Mouse (Mus musculus): Measurements from ENCODE around the gene Ngp. TPM values are rescaled to one million over a fixed set of nuclear protein-coding genes. Genes with fewer than 3 reads are reported as not detected.
"Not testable (repeated sequence)": the region's sequence is repeated elsewhere in the genome, so short reads cannot be mapped to it uniquely, and the experiment has no call there.

The Ngp gene
- polyA plus RNA-seq, 1 experiment from 2014 or later = 9.6 TPM

GRCm38 (mm10) chr9:110388011-110388410 lies 31.5 kb upstream of the Ngp start:
- Histone ChIP-seq H3K4me1 (ENCODE audit: control insufficient read depth, insufficient read depth, low read length) (no peaks in the 10 kb centered on the region), H3K4me2 (replicated peaks; ENCODE audit: low read depth, low read length) (no peak overlapping the region), H3K27me3 (ENCODE audit: control insufficient read depth, insufficient read depth, low read length) (no peaks in the 10 kb centered on the region), H3K9ac (replicated peaks; ENCODE audit: low read depth, low read length) (no peak overlapping the region), H3K4me3 (ENCODE audit: low read depth, low read length) (no peak overlapping the region), H3K9me3 (ENCODE audit: control insufficient read depth, low read depth, low read length) (no peaks in the 10 kb centered on the region), H3K36me3 (ENCODE audit: control insufficient read depth, insufficient read depth, low read length) (peaks cover 77% of the 10 kb centered on the region), H3K27ac (ENCODE audit: low read length) (no peak overlapping the region)
- no peak for ATAC-seq (ENCODE audit: insufficient number of reproducible peaks, insufficient read depth, low FRiP score, low read depth)
- 95% methylated on average over 7 of the region's 7 CpGs for WGBS

GRCm38 (mm10) chr9:110390843-110391242 lies 28.7 kb upstream of the Ngp start:
- Histone ChIP-seq H3K4me2 (replicated peaks; ENCODE audit: low read depth, low read length) (no peak overlapping the region), H3K4me1 (ENCODE audit: control insufficient read depth, insufficient read depth, low read length) (no peaks in the 10 kb centered on the region), H3K27ac (ENCODE audit: low read length) (no peak overlapping the region), H3K4me3 (ENCODE audit: low read depth, low read length) (no peak overlapping the region), H3K36me3 (ENCODE audit: control insufficient read depth, insufficient read depth, low read length) (peaks cover 64% of the 10 kb centered on the region), H3K27me3 (ENCODE audit: control insufficient read depth, insufficient read depth, low read length) (no peaks in the 10 kb centered on the region), H3K9ac (replicated peaks; ENCODE audit: low read depth, low read length) (no peak overlapping the region), H3K9me3 (ENCODE audit: control insufficient read depth, low read depth, low read length) (no peaks in the 10 kb centered on the region)
- WGBS = 87% methylated on average over 3 of the region's 3 CpGs
- no peak for ATAC-seq (ENCODE audit: insufficient number of reproducible peaks, insufficient read depth, low FRiP score, low read depth)

GRCm38 (mm10) chr9:110393295-110393694 lies 26.3 kb upstream of the Ngp start:
- Histone ChIP-seq H3K9ac (replicated peaks; ENCODE audit: low read depth, low read length) (no peak overlapping the region), H3K36me3 (ENCODE audit: control insufficient read depth, insufficient read depth, low read length) (peaks cover 52% of the 10 kb centered on the region), H3K4me2 (replicated peaks; ENCODE audit: low read depth, low read length) (no peak overlapping the region), H3K27me3 (ENCODE audit: control insufficient read depth, insufficient read depth, low read length) (no peaks in the 10 kb centered on the region), H3K27ac (ENCODE audit: low read length) (no peak overlapping the region), H3K9me3 (ENCODE audit: control insufficient read depth, low read depth, low read length) (no peaks in the 10 kb centered on the region), H3K4me3 (ENCODE audit: low read depth, low read length) (no peak overlapping the region), H3K4me1 (ENCODE audit: control insufficient read depth, insufficient read depth, low read length) (no peaks in the 10 kb centered on the region)
- WGBS = 85% methylated on average over 4 of the region's 4 CpGs
- no peak for ATAC-seq (ENCODE audit: insufficient number of reproducible peaks, insufficient read depth, low FRiP score, low read depth)

GRCm38 (mm10) chr9:110400650-110401049 lies 18.9 kb upstream of the Ngp start:
- WGBS = 79% methylated on average over 5 of the region's 5 CpGs
- peak; percentile 49; the same call in 1 of the 2 replicates for ATAC-seq (ENCODE audit: insufficient number of reproducible peaks, insufficient read depth, low FRiP score, low read depth)
- H3K4me1 ChIP-seq (ENCODE audit: control insufficient read depth, insufficient read depth, low read length) = no peaks in the 10 kb centered on the region

GRCm38 (mm10) chr9:110402731-110403130 lies 16.8 kb upstream of the Ngp start:
- no peak for ATAC-seq (ENCODE audit: insufficient number of reproducible peaks, insufficient read depth, low FRiP score, low read depth)
- no peaks in the 10 kb centered on the region for H3K9me3 ChIP-seq (ENCODE audit: control insufficient read depth, low read depth, low read length)
- 90% methylated on average over 2 of the region's 2 CpGs for WGBS
- peaks cover 7% of the 10 kb centered on the region for H3K4me1 ChIP-seq (ENCODE audit: control insufficient read depth, insufficient read depth, low read length)
- no peak overlapping the region for H3K4me3 ChIP-seq (ENCODE audit: low read depth, low read length)
- H3K9ac ChIP-seq (replicated peaks; ENCODE audit: low read depth, low read length) = no peak overlapping the region
- no peak overlapping the region for H3K27ac ChIP-seq (ENCODE audit: low read length)
- H3K4me2 ChIP-seq (replicated peaks; ENCODE audit: low read depth, low read length) = no peak overlapping the region
- no peaks in the 10 kb centered on the region for H3K27me3 ChIP-seq (ENCODE audit: control insufficient read depth, insufficient read depth, low read length)
- peaks cover 9% of the 10 kb centered on the region for H3K36me3 ChIP-seq (ENCODE audit: control insufficient read depth, insufficient read depth, low read length)

More at GRCm38 (mm10) chr9:110400650-110401049, 18.9 kb upstream of the Ngp start:
- Histone ChIP-seq H3K27ac (ENCODE audit: low read length) (no peak overlapping the region), H3K4me3 (ENCODE audit: low read depth, low read length) (no peak overlapping the region), H3K27me3 (ENCODE audit: control insufficient read depth, insufficient read depth, low read length) (no peaks in the 10 kb centered on the region), H3K36me3 (ENCODE audit: control insufficient read depth, insufficient read depth, low read length) (peaks cover 14% of the 10 kb centered on the region), H3K4me2 (replicated peaks; ENCODE audit: low read depth, low read length) (no peak overlapping the region), H3K9me3 (ENCODE audit: control insufficient read depth, low read depth, low read length) (no peaks in the 10 kb centered on the region), H3K9ac (replicated peaks; ENCODE audit: low read depth, low read length) (no peak overlapping the region)

- H3K9me3 ChIP-seq (ENCODE audit: control insufficient read depth, low read depth, low read length); H3K36me3 ChIP-seq (ENCODE audit: control insufficient read depth, insufficient read depth, low read length); H3K27ac ChIP-seq (ENCODE audit: low read length); H3K4me1 ChIP-seq (ENCODE audit: control insufficient read depth, insufficient read depth, low read length); H3K4me3 ChIP-seq (ENCODE audit: low read depth, low read length); ATAC-seq (ENCODE audit: insufficient number of reproducible peaks, insufficient read depth, low FRiP score, low read depth); H3K4me2 ChIP-seq (replicated peaks; ENCODE audit: low read depth, low read length); H3K27me3 ChIP-seq (ENCODE audit: control insufficient read depth, insufficient read depth, low read length); H3K9ac ChIP-seq (replicated peaks; ENCODE audit: low read depth, low read length): not testable (repeated sequence)
- WGBS = 86% methylated on average over 4 of the region's 4 CpGs
These were observed 16.3 kb upstream of the Ngp start for GRCm38 (mm10) chr9:110403240-110403639.

GRCm38 (mm10) chr9:110407311-110408098 lies 12.0 kb upstream of the Ngp start:
- peak overlapping the region; percentile 72 for H3K9ac ChIP-seq (replicated peaks; ENCODE audit: low read depth, low read length)
- peaks cover 7% of the 10 kb centered on the region for H3K4me1 ChIP-seq (ENCODE audit: control insufficient read depth, insufficient read depth, low read length)
- peaks cover 9% of the 10 kb centered on the region for H3K36me3 ChIP-seq (ENCODE audit: control insufficient read depth, insufficient read depth, low read length)
- no peaks in the 10 kb centered on the region for H3K9me3 ChIP-seq (ENCODE audit: control insufficient read depth, low read depth, low read length)
- H3K4me3 ChIP-seq (ENCODE audit: low read depth, low read length) = peak overlapping the region; percentile 64
- H3K27me3 ChIP-seq (ENCODE audit: control insufficient read depth, insufficient read depth, low read length) = no peaks in the 10 kb centered on the region
- H3K27ac ChIP-seq (ENCODE audit: low read length) = peak overlapping the region; percentile 71; the same call in 1 of the 2 replicates
- H3K4me2 ChIP-seq (replicated peaks; ENCODE audit: low read depth, low read length) = peak overlapping the region; percentile 71
- under 1% methylated on average over 40 of the region's 41 CpGs for WGBS
- ATAC-seq (ENCODE audit: insufficient number of reproducible peaks, insufficient read depth, low FRiP score, low read depth) = peak; percentile 16

- Histone ChIP-seq H3K27me3 (ENCODE audit: control insufficient read depth, insufficient read depth, low read length) (no peaks in the 10 kb centered on the region), H3K4me2 (replicated peaks; ENCODE audit: low read depth, low read length) (peak within 1 kb of the TSS; percentile 71), H3K27ac (ENCODE audit: low read length) (peak within 1 kb of the TSS; percentile 84), H3K9me3 (ENCODE audit: control insufficient read depth, low read depth, low read length) (no peaks in the 10 kb centered on the region), H3K9ac (replicated peaks; ENCODE audit: low read depth, low read length) (peak within 1 kb of the TSS; percentile 72), H3K36me3 (ENCODE audit: control insufficient read depth, insufficient read depth, low read length) (peaks cover 6% of the 10 kb centered on the region; the same call in 1 of the 2 replicates), H3K4me1 (ENCODE audit: control insufficient read depth, insufficient read depth, low read length) (peaks cover 7% of the 10 kb centered on the region), H3K4me3 (ENCODE audit: low read depth, low read length) (peak within 1 kb of the TSS; percentile 64)
- WGBS = under 1% methylated on average over 39 of the region's 39 CpGs
- peak; percentile 95 for ATAC-seq (ENCODE audit: insufficient number of reproducible peaks, insufficient read depth, low FRiP score, low read depth)
These were observed 11.3 kb upstream of the Ngp start, which contains the start of gene Ptpn23 for GRCm38 (mm10) chr9:110408099-110408773. Gene Ptpn23 (minus strand): TSS chr9:110408213.

All from stomach, embryonic 14.5 days (tissue).